Mouse (Mus musculus) spleen, postnatal 10 days (tissue): Measurements from ENCODE around the gene 1700008O03Rik.

ENCODE experiments used
- DNase-seq, 2 experiments: peaks; one replicate each; pipeline ENCODE4 v3.0.0; 2021 to 2022; ENCODE audit warnings: low spot score in 2 of 2

The 1700008O03Rik gene

DNA sequence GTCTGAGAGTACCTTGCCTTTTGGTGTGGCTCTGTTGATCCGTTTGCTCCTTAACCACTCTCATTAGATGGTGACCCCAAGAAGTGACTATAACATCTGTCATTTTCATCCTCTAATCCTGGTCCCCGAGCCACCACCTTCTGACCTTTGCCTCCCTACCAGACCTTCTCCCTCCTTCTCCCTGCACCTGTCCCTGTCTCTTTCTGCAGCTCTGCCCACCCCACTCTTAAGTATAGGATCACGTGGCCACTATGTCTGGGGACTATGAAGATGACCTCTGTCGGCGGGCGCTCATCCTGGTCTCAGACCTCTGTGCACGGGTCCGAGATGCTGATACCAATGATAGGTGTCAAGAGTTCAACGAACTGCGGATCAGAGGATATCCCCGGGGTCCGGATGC, at the start of gene 1700008O03Rik:
1700008O03Rik (minus strand) TSS at position 101 of the 400 bp plus-strand sequence.
- no peak for DNase-seq

DNA sequence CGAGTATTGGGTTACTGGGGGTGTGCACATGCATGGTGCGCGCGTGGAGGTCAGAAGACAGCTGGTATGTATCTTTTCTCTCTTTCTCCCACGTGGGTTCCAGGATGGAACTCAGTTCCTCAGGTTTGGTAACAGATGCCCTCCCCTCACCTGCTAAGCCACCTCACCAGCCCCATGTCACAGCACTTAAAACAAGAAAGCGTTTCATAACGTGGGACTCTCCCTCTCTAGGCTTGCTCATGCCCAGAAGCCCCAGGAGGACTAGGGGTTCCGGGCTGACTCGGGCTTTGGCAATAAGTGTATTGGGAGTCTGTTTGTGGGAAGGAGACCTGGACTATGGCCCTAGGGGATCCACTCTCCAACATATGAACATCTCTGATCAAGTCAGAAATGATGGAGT, 48.5 kb upstream of the 1700008O03Rik start:
- no peak for DNase-seq

DNA sequence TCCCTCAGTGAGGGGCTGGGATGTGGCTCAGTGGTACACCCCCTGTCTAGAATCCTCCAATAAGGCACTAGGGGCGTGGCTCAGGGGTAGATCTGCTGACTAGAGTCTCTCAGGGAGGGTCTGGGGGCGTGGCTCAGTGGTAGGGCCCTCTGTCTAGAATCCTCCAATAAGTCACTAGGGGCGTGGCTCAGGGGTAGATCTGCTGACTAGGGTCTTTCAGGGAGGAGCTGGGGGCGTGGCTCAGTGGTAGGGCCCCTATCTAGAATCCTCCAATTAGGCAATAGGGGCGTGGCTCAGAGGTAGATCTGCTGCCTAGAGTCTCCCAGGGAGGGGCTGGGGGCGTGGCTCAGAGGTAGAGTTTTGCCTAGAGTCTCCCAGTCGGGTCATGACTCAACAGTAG, 47.8 kb upstream of the 1700008O03Rik start:
- DNase-seq = no peak

DNA sequence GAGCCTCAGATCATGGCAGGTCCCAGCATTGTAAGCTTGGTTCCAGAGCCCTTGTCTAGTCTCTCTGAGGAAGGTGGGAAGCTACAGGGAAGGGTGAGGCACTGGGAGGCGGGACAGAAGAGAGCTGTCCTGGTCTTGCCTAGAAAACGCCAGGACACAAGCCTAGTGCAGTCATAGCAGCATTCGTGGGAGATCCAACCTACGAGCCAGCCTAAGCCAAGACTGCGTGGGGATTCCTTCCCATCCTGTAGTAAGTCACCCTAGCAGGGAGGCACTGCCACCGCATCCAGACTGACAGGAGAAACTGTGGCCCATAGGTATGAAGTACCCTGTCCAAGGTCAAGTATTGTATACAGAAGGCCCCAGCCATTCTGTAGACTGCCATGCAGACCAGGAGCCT, 46.9 kb upstream of the 1700008O03Rik start:
- no peak for DNase-seq

DNA sequence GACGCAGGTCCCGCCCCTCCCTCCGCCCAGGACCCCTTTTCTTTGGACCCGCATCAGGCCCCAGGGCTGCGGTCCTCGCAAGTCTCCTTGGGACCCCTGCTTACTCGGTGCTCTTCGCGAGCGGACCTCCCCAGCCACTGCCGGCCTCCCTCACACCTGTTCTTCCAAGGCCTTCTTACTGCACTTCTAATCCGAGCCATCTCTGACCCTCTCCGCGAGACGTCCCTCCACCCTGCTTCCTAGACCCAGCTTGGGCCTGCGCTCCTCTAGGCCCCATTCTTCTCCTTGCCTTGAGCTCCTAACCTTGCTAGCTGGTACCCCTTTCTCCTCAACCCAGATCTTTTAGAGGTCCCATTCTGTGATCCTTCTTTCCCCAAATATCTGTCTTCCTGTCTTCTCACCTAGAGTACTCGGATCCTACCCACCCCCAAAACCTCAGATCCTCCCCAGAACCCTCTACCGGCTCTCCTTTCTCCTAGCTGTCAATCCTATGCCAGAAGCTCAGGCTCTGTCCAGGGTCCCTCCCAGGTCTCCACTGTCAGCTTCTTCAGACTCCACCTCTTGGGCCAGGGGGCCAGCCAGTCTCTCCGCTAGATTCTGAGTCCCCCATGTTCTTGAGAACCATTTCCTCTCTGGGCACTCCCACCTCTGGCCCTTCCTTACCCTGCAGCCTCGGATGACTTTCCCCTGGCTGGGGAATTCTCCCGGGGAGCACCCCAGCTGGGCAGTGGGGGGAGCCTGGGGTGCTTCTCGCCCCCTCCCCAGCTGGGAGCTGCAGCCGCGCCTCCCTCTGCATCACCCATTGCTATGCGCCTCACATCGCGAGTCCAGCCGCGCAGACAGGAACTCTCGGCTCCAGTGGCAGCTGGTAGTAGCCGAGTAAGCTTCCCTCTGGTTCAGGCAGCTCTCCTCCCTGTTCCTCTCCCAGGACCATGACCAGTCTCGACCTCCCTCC, 44.2 kb upstream of the 1700008O03Rik start:
- DNase-seq = no peak

DNA sequence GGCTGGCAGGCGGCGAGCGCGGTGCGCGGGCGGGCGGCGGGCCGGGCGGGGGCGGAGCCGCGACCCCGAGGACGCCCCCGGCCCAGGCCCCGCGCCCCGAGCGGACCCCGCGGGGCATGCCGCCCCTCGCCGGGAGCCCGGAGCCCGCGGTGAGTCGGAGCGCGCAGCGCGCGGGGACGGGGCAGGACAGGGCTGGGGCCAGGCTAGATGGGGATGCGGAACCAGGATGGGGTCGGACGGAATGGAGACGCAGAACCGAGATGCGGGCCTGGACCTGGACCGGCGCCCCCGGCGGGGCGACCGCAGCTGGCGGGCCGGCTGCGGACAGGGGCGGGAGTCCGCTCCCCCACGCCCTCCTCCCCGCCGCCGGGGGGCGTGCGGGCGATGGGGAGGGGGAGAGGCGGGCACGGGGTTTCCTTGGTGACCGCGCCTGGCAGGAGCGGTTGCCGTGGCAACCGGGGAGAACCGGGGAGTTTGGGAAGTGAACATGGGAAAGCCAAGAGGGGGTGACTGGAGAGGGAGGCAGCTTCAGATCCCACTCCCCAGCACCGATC, 43.4 kb upstream of the 1700008O03Rik start, which contains the start of gene Lrrc4b:
Lrrc4b (plus strand) TSS at position 51 of the 554 bp plus-strand sequence.
- DNase-seq = no peak

DNA sequence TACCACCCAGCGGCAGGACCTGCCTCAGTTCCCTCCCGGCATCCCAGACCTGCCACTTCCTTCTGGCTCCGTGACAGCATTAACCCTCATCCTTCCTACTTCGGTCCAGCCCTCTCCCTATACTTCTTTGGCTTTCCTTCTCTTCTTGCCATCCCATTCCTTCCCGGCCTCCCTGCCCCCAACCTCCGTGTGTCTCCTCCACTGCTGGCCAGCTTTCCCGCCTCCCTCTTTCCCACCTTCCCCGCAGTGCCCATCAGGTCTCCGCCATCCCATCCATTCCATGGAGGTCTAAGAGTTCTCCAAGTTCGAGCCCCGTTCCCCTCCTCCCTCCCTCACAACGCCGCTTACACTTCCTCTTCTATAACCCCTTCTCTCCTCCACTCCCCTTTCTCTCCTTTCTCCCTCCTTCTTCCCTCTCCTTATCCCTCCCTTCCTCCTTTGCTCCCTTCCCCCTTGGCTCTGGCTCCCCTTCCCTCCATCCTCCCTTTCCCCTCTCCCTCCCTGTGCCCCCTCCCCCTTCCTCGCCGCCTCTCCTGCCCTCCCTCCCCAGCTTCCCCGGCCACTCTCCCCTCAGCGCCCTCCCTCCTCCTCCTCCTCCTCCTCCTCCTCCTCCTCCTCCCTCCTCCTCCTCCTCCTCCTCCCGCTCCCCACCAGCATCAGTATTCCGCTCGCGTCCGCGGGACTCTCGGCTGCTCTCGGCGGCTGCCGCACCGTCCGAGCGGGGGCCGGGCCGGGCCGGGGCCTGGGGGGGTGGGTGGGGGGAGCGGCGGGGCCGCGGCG, 42.7 kb upstream of the 1700008O03Rik start:
- no peak for DNase-seq

DNA sequence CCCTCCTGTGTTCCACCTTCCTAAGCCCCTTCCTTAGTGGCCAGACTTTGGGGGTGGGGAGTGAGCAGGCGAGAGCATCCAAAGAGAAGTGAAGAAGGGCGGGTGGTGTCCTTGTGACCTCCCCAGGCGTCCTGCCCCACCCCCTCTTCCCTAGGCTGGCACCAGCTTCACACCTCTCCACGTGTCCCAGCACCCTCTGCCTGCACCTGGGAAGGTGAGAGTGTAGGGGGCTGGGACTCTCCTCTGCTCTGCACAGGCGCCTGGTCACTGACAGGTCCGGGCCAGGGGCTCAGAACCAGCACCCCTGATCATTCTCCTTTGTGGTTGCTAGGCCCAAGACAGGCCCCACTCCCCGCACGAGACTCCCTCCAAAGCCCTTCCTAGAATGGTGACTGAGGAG, 42.0 kb upstream of the 1700008O03Rik start:
- no peak for DNase-seq

DNA sequence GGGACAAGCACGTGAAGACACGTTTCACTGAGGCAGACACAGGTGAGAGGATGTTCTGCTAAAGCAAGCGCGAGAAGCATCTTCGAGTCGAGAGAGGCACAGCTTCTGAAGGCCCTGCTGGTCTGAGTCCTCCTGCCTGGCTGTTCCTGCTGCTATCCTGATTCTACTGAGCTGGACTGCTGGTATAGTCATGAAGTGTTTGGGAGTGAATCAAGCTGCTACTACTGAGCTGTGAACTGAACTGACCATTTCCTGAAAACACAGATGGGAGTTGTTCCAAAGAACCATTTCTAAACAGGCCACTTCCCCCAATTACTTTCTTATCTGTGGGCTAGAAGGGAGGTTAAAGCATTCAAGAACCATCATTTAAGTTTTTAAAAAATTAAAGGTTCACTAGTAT, 27.7 kb upstream of the 1700008O03Rik start:
- no peak for DNase-seq

DNA sequence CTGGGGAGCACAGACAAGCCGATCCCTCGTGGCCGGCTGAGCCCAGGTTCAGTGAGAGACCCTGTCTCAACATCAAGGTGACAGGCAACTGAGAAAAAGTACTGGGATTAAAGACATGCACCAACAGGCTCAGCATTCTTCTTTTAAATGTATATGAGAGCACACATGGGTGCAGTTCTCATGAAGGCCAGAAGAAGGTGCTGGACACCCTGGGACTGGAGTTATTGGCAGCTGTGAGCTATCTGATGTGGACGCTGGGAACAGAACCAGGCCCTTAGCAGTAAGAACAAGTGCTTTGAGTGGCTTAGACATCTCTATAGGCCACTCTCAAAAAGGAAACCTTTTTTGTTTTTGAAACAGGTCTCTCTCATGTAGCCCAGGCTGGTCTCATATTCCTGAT, 25.5 kb upstream of the 1700008O03Rik start:
- no peak for DNase-seq

DNA sequence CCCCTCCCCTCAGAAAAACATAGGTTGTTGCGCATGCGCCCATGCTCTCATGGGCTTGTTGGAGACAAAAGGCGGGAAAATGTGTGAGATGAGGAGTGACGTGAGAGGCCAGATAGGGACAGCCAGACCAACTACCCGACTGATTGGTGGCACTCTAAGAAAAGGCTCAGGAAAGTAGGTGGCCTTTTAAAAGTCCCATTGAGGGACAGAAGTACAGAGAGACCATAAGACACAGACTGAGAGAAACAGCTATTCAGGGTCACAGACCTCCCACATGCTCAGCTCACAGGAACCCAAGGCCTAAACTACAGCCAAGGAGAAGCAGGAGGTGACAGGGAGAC, 20.4 kb upstream of the 1700008O03Rik start:
- no peak for DNase-seq

DNA sequence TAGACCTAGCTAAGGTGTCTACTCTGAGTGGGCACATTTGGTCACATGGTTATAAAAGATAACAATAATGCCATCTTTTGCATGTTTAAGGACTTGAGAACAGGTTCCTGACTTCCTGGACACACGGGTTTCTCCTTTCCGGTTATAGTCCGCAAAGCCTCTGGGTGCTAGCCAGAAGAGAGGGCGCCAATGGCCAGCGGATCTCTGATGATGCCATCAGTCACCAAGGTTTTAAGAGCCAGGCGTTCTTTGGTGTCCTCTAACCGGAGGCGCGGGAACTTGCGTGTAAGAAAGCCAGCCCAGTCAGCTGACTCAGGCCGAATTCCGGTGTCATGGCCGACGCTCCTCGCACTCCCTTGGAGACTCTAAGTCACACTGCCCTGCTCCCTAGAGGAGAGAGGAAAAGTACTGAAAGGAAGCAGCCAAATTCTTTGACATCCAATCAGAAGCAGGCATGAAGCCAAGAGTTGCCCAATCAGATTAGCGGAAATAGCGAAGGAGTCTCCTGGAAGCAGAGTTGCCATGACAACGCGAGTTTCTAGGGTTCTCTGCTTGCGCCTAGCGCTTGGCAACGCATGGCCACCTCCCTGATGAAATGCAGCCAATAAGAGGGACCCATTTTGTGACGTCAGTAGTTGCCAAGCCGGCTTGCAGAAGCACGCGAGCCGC, 19.9 kb upstream of the 1700008O03Rik start:
- peak; percentile 22 to 72 for DNase-seq

DNA sequence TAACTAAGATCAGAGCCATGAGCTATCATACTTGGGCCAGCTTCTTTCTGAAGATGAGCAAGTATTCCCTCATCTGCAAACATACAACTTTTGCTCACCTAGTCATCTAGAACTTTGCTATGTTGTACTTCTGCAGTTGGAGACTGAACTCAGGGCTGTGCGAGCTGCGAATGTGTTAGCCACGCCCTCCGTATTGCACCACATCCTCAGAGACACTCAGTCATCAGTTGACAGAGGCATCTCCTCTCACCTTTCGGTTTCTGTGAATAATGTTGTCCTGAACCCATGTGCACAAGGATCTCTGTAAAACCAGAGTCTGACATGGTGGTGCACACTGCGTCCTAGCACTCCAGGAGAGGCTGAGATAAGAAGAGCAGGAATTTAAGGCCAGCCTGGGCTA, 16.1 kb upstream of the 1700008O03Rik start:
- no peak for DNase-seq

DNA sequence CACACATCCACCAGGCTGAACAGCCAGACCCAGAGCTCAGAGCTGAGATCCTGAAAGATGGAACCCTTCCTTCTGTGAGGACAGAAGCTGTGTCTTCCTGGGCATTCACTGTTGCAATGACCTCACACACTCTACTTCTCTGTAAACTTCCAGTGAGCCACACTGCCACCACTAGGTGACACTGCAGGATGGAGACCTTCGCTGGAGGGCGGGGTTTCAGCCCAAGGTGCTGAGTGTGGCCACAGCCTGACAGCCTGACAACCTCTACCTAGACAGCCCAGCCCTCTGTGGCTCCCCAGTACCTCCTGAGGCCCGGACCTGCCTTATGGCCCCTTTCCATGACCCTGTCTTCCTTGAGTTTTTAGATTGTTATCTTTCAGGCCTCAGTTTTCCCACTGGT, 12.9 kb upstream of the 1700008O03Rik start:
- DNase-seq = peak; percentile 27 to 75

DNA sequence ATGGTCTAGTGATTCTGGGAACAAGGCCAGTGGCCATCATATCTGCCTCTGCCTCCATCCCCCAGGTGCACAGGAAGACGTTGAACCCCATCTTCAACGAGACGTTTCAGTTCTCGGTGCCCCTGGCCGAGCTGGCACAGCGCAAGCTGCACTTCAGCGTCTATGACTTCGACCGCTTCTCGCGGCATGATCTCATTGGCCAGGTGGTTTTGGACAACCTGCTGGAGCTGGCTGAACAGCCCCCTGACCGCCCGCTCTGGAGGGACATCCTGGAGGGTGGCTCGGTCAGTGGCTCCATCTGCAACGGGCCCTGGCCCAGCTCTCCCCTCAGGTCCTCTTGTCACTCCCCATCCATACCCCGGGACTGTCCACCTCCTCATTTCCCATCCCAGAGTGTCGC, 7.7 kb upstream of the 1700008O03Rik start:
- DNase-seq = no peak

DNA sequence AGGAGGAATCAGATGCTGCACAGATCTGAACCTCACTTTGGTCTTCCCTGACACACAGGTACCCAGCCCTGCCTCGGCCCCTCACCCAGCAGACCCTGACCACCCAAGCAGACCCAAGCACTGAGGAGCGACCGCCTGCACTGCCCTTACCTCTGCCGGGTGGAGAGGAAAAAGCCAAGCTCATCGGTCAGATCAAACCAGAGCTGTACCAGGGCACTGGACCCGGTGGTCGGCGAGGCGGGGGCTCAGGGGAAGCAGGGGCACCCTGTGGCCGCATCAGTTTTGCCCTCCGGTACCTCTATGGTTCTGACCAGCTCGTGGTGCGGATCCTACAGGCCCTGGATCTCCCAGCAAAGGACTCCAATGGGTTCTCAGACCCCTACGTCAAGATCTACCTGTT, 6.7 kb upstream of the 1700008O03Rik start:
- DNase-seq = no peak

DNA sequence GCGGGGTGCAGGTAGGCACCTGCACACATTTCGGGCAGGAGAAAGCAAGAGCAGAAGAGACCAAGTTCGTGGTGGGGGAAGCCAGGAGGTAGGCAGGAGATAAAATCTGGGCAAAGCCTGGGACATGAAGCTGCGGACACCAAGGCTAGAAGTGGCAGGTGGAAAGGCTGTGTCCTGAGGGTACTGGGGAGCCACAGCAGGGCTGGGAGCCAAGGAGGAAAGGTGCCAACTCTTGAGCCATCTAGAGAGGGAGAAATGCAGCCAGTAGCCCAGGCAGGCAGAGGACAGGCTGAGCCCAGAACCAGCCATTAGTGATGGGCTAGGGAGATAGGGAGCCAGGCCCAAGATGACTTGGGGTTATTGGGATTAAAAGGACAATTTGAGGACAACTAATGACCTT, 6.2 kb upstream of the 1700008O03Rik start:
- no peak for DNase-seq

DNA sequence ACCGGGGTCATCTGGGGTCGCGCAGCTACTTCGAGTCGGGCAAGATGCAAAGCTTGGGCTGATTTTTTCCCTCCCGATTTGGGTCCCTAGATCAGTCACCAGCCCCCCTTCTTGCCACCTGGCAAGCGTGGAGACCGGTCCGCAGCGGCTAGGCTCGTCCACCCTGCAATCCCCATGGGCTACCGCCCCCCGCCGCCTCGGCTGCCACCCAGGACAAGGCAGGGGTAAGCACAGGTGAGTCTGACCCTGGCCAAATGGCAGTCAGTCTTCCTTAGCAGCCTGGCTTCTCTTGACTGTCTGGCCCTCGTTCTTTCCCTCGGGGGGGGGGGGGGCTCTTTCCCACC, 932 bp downstream of the 1700008O03Rik start:
- DNase-seq = peak in 1 of 2 experiments; percentile 16

DNA sequence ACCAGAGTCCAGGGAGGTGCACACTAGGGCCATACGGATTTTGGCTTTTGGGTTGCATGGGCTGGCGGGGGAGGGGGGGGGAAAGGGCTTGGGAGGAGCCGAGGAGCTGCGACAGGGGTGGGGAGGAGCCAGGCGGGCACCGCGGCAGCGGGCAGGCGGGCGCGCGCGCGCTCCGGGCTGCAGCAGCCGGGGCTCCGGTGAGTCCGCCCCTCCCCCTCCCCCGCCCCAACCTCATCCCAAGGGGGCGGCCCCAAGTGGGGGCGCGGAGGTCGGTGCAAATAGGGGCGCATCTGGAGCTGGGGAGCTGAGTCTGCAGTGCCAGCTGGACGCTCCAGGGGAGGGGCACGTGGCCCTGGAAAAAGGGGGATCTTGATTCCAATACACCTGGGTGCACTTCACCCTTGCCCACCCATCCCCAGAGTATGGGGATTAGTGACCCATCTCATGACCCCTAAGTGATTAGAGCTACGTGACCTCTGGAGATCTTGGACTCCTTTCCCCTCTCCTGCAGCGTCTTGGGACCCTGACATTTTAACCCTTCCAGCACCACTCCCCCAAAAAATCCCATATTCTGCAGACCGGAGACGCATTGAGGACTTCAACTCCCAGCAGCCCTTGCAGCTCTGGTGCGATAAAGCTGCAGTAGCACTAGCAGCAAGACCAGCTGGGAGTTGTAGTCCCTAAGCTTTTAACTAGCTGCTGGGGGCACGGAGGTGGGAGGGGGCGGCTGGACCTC, 1.5 kb downstream of the 1700008O03Rik start, which contains the start of gene Syt3:
Syt3 (plus strand) TSS at position 123 of the 736 bp plus-strand sequence.
- DNase-seq = peak; percentile 16 to 58

DNA sequence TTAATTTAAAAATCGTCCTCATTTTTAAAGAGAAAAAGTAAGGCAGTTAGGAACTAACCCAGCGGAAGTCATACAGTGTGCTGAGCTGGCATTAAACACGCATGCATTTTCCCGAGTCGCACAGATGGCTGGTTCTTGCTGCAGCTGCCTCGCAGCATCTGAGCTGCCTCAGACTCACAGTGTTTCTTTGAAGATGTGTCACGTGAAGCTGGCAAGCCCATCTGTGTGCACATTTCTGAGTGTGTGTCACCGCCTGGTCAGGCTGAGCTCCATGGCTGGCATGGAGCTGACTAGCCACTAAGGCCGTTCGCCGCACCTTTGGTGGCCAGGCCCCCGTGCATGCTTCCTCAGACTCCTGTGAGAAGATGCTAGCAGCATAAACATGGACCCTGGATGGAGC, 3.1 kb downstream of the 1700008O03Rik start:
- DNase-seq = no peak

DNA sequence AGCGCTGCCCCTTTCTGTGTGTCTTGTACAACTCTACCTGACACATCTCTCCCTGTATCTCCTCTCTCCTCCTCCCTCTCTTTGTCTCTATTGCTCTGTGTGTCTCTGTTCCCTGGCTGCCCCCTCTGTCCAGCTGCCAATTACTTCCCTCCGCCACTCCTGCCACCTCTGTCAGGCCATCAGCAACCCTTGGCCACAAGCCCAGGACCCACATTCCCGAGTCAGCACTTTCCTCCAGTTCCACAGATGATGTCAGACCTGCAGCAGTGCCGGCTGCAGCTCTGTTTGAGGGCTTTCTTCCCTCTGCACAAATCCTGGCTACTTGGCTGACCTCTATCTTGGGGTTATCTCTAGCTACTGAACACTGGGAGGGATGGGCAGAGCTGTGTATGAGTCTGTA, 7.3 kb downstream of the 1700008O03Rik start:
- no peak for DNase-seq
